Mouse (Mus musculus): ENCODE measurements at regions not wholly inside any gene's neighbourhood (a gene's known extent, or its start where the extent isn't known, plus 50 kb on each side); places are given as distances from the start of the nearest gene placed in this dataset.
"Not testable (repeated sequence)": the region's sequence is repeated elsewhere in the genome, so short reads cannot be mapped to it uniquely, and the experiment has no call there.

GRCm38 (mm10) chr1:95397188-95397587 is 83.8 kb downstream of the Fam174a start:
- no peak overlapping the region for H3K9ac ChIP-seq
- no peak overlapping the region for H3K4me2 ChIP-seq
- ATAC-seq (ENCODE audit: insufficient number of reproducible peaks, low FRiP score): no peak
- H3K4me1 ChIP-seq (replicated peaks): no peaks in the 10 kb centered on the region
- WGBS: 44% methylated on average over 4 of the region's 4 CpGs
- no peaks in the 10 kb centered on the region for H3K9me3 ChIP-seq (replicated peaks)
- H3K27me3 ChIP-seq (replicated peaks): no peaks in the 10 kb centered on the region
- H3K36me3 ChIP-seq: no peaks in the 10 kb centered on the region
- H3K27ac ChIP-seq (ENCODE audit: poor library complexity, severe bottlenecking): no peak overlapping the region
- H3K4me3 ChIP-seq: no peak overlapping the region

DNA sequence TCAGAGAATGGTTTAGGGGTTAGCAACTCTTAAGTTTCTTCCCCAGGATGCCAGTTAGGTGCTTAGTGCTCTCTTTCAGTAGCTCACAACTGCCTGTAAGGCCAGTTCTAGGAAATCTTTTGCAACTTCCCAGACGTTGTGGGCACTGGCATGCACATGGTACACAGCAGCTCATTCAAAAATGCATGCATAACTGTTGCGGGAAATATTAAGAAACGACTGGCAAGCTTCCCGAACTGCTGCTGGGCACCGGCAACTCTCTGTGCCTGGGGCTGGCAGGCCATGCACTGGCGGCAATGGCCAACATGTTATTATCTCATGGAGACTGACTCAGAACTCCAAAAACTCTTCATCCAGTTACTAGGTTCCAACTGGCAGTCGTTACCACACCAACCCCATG is 86.3 kb downstream of the Fam174a start:
- no peak overlapping the region for H3K9ac ChIP-seq
- H3K9me3 ChIP-seq (replicated peaks): no peaks in the 10 kb centered on the region
- H3K27ac ChIP-seq (ENCODE audit: poor library complexity, severe bottlenecking): no peak overlapping the region
- no peak overlapping the region for H3K4me3 ChIP-seq
- no peaks in the 10 kb centered on the region for H3K4me1 ChIP-seq (replicated peaks)
- no peaks in the 10 kb centered on the region for H3K27me3 ChIP-seq (replicated peaks)
- WGBS: 82% methylated on average over 7 of the region's 7 CpGs
- no peak overlapping the region for H3K4me2 ChIP-seq
- no peak for ATAC-seq (ENCODE audit: insufficient number of reproducible peaks, low FRiP score)
- no peaks in the 10 kb centered on the region for H3K36me3 ChIP-seq

- H3K9me3 ChIP-seq (replicated peaks): no peaks in the 10 kb centered on the region
- WGBS: 65% methylated on average over 1 of the region's 1 CpGs
- H3K4me1 ChIP-seq (replicated peaks): no peaks in the 10 kb centered on the region
- no peak for ATAC-seq (ENCODE audit: insufficient number of reproducible peaks, low FRiP score)
- no peak overlapping the region for H3K27ac ChIP-seq (ENCODE audit: poor library complexity, severe bottlenecking)
- no peak overlapping the region for H3K4me3 ChIP-seq
- no peak overlapping the region for H3K4me2 ChIP-seq
- H3K27me3 ChIP-seq (replicated peaks): no peaks in the 10 kb centered on the region
- H3K36me3 ChIP-seq: no peaks in the 10 kb centered on the region
- H3K9ac ChIP-seq: no peak overlapping the region
These were observed 108.8 kb downstream of the Fam174a start for GRCm38 (mm10) chr1:95422253-95422652.

DNA sequence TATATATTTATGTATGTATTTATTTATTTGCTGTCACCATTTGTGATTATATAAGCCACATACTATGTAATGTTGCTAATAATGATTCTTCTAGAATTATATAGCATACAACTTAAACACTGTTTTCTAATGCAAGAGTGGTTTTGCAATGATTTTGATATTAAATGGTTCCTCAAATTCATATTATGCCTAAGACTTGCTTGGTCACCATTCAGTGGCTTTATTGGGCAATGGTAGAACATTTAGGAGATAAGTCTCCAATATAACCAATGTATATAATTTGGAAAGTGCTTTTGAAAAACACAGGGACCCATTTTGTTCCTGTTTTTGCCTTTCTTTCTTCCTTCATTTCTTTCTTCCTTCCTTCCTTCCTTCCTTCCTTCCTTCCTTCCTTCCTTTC is 112.0 kb downstream of the Fam174a start:
- no peaks in the 10 kb centered on the region for H3K4me1 ChIP-seq (replicated peaks)
- no peak overlapping the region for H3K9ac ChIP-seq
- H3K9me3 ChIP-seq (replicated peaks): no peaks in the 10 kb centered on the region
- no peak for ATAC-seq (ENCODE audit: insufficient number of reproducible peaks, low FRiP score)
- H3K27me3 ChIP-seq (replicated peaks): no peaks in the 10 kb centered on the region
- no peak overlapping the region for H3K4me3 ChIP-seq
- no peak overlapping the region for H3K27ac ChIP-seq (ENCODE audit: poor library complexity, severe bottlenecking)
- no peak overlapping the region for H3K4me2 ChIP-seq
- H3K36me3 ChIP-seq: no peaks in the 10 kb centered on the region

GRCm38 (mm10) chr1:95437155-95437554 is 123.7 kb downstream of the Fam174a start:
- Histone ChIP-seq H3K4me2 (no peak overlapping the region), H3K9me3 (replicated peaks) (no peaks in the 10 kb centered on the region), H3K4me1 (replicated peaks) (no peaks in the 10 kb centered on the region), H3K36me3 (no peaks in the 10 kb centered on the region), H3K27ac (ENCODE audit: poor library complexity, severe bottlenecking) (no peak overlapping the region), H3K4me3 (no peak overlapping the region), H3K9ac (no peak overlapping the region), H3K27me3 (replicated peaks) (no peaks in the 10 kb centered on the region)
- no peak for ATAC-seq (ENCODE audit: insufficient number of reproducible peaks, low FRiP score)

- Histone ChIP-seq H3K27ac (ENCODE audit: poor library complexity, severe bottlenecking) (no peak overlapping the region), H3K27me3 (replicated peaks) (no peaks in the 10 kb centered on the region), H3K36me3 (no peaks in the 10 kb centered on the region)
These were observed 132.1 kb downstream of the Fam174a start for GRCm38 (mm10) chr1:95445541-95445940.

DNA sequence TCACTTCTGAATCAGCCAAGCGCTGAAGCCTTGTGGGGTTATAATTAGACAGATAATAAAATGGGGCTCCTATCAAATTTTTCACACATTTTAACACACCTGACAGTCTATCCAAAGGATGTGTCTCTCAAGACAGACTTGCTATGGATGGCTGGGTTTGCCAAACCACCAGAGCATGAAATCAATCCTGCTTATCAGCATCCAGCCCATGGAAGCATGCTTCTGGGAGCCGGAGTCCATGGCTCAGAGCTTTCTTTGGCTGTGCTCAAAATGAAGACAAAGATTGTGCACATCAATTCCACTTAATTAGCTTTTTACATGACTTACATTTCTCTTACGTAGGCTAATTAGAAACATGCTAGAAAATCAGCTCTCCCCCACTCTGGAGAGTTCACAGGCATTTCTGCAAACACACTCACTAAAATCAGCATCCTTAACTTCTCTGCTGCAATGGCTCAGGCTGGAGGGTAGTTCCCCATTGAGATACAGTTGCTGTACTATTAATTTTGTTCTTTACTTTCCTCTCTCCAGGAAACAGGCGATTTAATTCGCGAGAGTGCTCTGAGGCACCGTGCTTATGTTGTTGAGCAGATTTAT is 135.6 kb downstream of the Fam174a start:
- Histone ChIP-seq H3K9ac (no peak overlapping the region), H3K27me3 (replicated peaks) (no peaks in the 10 kb centered on the region), H3K36me3 (no peaks in the 10 kb centered on the region), H3K9me3 (replicated peaks) (no peaks in the 10 kb centered on the region), H3K4me1 (replicated peaks) (no peaks in the 10 kb centered on the region), H3K4me2 (no peak overlapping the region), H3K4me3 (no peak overlapping the region), H3K27ac (ENCODE audit: poor library complexity, severe bottlenecking) (no peak overlapping the region)
- ATAC-seq (ENCODE audit: insufficient number of reproducible peaks, low FRiP score): no peak
- WGBS: 80% methylated on average over 7 of the region's 7 CpGs

More at GRCm38 (mm10) chr1:95445541-95445940, 132.1 kb downstream of the Fam174a start:
- ATAC-seq (ENCODE audit: insufficient number of reproducible peaks, low FRiP score): no peak
- H3K9me3 ChIP-seq (replicated peaks): no peaks in the 10 kb centered on the region
- 71% methylated on average over 3 of the region's 3 CpGs for WGBS
- H3K4me3 ChIP-seq: no peak overlapping the region
- no peak overlapping the region for H3K4me2 ChIP-seq
- no peak overlapping the region for H3K9ac ChIP-seq
- no peaks in the 10 kb centered on the region for H3K4me1 ChIP-seq (replicated peaks)

- no peaks in the 10 kb centered on the region for H3K36me3 ChIP-seq
- H3K9ac ChIP-seq: no peak overlapping the region
- H3K4me3 ChIP-seq: no peak overlapping the region
- no peak overlapping the region for H3K27ac ChIP-seq (ENCODE audit: poor library complexity, severe bottlenecking)
- H3K4me2 ChIP-seq: no peak overlapping the region
- no peaks in the 10 kb centered on the region for H3K9me3 ChIP-seq (replicated peaks)
- ATAC-seq (ENCODE audit: insufficient number of reproducible peaks, low FRiP score): no peak
- H3K27me3 ChIP-seq (replicated peaks): no peaks in the 10 kb centered on the region
- 69% methylated on average over 4 of the region's 4 CpGs for WGBS
- no peaks in the 10 kb centered on the region for H3K4me1 ChIP-seq (replicated peaks)
These were observed 137.5 kb downstream of the Fam174a start for GRCm38 (mm10) chr1:95450920-95451332.

- not testable (repeated sequence) for H3K4me1 ChIP-seq (replicated peaks); H3K36me3 ChIP-seq; H3K9me3 ChIP-seq (replicated peaks); H3K9ac ChIP-seq; H3K4me3 ChIP-seq; H3K4me2 ChIP-seq; H3K27me3 ChIP-seq (replicated peaks); H3K27ac ChIP-seq (ENCODE audit: poor library complexity, severe bottlenecking)
- ATAC-seq (ENCODE audit: insufficient number of reproducible peaks, low FRiP score): peak; percentile 86
- 73% methylated on average over 6 of the region's 6 CpGs for WGBS
These were observed 138.3 kb downstream of the Fam174a start for GRCm38 (mm10) chr1:95451755-95452154.

DNA sequence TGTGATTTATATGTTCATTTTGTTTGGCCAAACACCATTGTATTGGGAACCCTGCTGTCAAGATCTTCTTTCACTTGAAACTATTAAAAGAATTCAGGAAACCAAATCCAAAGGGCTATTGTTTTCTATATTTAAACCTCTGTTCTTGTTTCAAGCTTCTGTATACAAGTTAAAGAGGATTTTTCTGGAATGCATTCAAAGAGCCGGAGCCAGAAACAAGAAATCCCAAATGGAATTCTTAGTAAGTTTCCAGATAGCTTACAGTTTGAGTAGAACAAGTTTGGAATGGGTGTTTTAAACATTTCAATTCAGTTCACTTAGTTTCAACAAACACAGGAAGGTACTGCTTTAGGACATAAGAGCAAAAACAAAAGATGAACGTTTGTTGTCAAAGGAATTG is 140.8 kb downstream of the Fam174a start:
- H3K27me3 ChIP-seq (replicated peaks): no peaks in the 10 kb centered on the region
- no peak overlapping the region for H3K9ac ChIP-seq
- no peak overlapping the region for H3K4me3 ChIP-seq
- no peak for ATAC-seq (ENCODE audit: insufficient number of reproducible peaks, low FRiP score)
- H3K4me2 ChIP-seq: no peak overlapping the region
- WGBS: 61% methylated on average over 2 of the region's 2 CpGs
- no peaks in the 10 kb centered on the region for H3K4me1 ChIP-seq (replicated peaks)
- H3K9me3 ChIP-seq (replicated peaks): no peaks in the 10 kb centered on the region
- H3K27ac ChIP-seq (ENCODE audit: poor library complexity, severe bottlenecking): no peak overlapping the region
- H3K36me3 ChIP-seq: no peaks in the 10 kb centered on the region

- no peak overlapping the region for H3K4me2 ChIP-seq
- no peaks in the 10 kb centered on the region for H3K27me3 ChIP-seq (replicated peaks)
- no peaks in the 10 kb centered on the region for H3K4me1 ChIP-seq (replicated peaks)
- H3K36me3 ChIP-seq: no peaks in the 10 kb centered on the region
- ATAC-seq (ENCODE audit: insufficient number of reproducible peaks, low FRiP score): no peak
- H3K9me3 ChIP-seq (replicated peaks): peaks cover 7% of the 10 kb centered on the region; the same call in 1 of the 2 replicates
- WGBS: 73% methylated on average over 1 of the region's 1 CpGs
- no peak overlapping the region for H3K9ac ChIP-seq
- no peak overlapping the region for H3K27ac ChIP-seq (ENCODE audit: poor library complexity, severe bottlenecking)
- H3K4me3 ChIP-seq: no peak overlapping the region
These were observed 145.9 kb downstream of the Fam174a start for GRCm38 (mm10) chr1:95459355-95459754.

GRCm38 (mm10) chr1:95468095-95468494 is 154.7 kb downstream of the Fam174a start:
- WGBS: 29% methylated on average over 2 of the region's 2 CpGs

More at GRCm38 (mm10) chr1:95468095-95468494, 154.7 kb downstream of the Fam174a start:
- Histone ChIP-seq H3K27ac (ENCODE audit: poor library complexity, severe bottlenecking) (no peak overlapping the region), H3K9me3 (replicated peaks) (no peaks in the 10 kb centered on the region), H3K36me3 (no peaks in the 10 kb centered on the region), H3K4me3 (no peak overlapping the region), H3K4me2 (no peak overlapping the region), H3K27me3 (replicated peaks) (no peaks in the 10 kb centered on the region), H3K9ac (no peak overlapping the region), H3K4me1 (replicated peaks) (no peaks in the 10 kb centered on the region)
- no peak for ATAC-seq (ENCODE audit: insufficient number of reproducible peaks, low FRiP score)
